ENCODE assay signal across 8 mouse cellular contexts in the genomic region with DNA sequence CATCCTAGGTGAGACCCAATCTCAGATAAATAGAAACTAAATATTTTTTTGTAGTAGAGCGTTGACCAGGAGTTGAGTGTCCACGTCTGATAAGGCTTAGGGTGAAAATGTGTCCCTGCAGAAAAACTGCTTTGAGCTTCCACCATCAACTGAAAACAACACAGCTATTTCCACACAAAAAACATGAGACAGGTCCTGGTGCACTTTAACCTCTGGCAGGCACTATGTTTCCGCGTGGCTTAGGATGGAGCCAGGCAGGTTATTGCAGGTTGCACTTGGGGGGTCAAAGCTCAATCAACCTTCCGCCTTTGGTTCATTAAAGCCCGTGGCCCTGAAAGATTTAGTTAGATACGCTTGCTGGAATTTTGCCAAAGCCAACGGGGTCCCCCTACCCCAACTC. TPM values are rescaled to one million over a fixed set of nuclear protein-coding genes. Genes with fewer than 3 reads are reported as not detected.
DNase-seq lines count a peak whose midpoint lies in the region; ATAC-seq and TF ChIP-seq lines count a peak whose summit lies in the region.
"Had no signal": no experiment of that assay in that cellular context is flagged by ENCODE, and none has a peak within 500 bp of the region (broad histone marks: within the 10 kb centered on the region; RNA-seq: fewer than 3 reads in every experiment).

No protein-coding gene starts in this region.

- H3K4me3 ChIP-seq in midbrain, embryonic 10.5 days = peak overlapping the region; percentile 85
- H3K4me3 ChIP-seq in midbrain, embryonic 16.5 days (ENCODE audit: low read depth, low read length) = no peak overlapping the region
- H3K4me3 ChIP-seq in forebrain, postnatal 0 days (ENCODE audit: low read depth, low read length) = 0 out of 2 replicates have a peak overlapping the region, but pooled peaks have one; percentile 77
- no peak overlapping the region for H3K4me3 ChIP-seq in limb, embryonic 12.5 days (replicated peaks)
- no peak overlapping the region for H3K4me3 ChIP-seq in stomach, embryonic 16.5 days (replicated peaks; ENCODE audit: low read length)
- no peak overlapping the region for H3K4me3 ChIP-seq in left cerebral cortex, adult 2 months

- peaks cover 1% of the 10 kb centered on the region; the same call in 1 of the 2 replicates for H3K36me3 ChIP-seq in midbrain, embryonic 10.5 days
- no peaks in the 10 kb centered on the region for H3K36me3 ChIP-seq in midbrain, embryonic 16.5 days (ENCODE audit: control insufficient read depth, insufficient read depth, low read length)
- no peaks in the 10 kb centered on the region for H3K36me3 ChIP-seq in forebrain, postnatal 0 days (ENCODE audit: insufficient read depth)
- H3K36me3 ChIP-seq in limb, embryonic 12.5 days = peaks cover under 1% of the 10 kb centered on the region; the same call in 1 of the 2 replicates
- no peaks in the 10 kb centered on the region for H3K36me3 ChIP-seq in stomach, embryonic 16.5 days (ENCODE audit: control insufficient read depth, insufficient read depth, low read length)

- intact Hi-C loops in left cerebral cortex, adult 2 months (cut with DNase I) = loop anchor here (2.0 to 5.0 kb wide), 4 partner anchors 168 to 378 kb away; partner anchors contain the start of gene Pebp1

- DNase-seq in midbrain, embryonic 10.5 days (ENCODE audit: low spot score) = no peak
- DNase-seq in forebrain, postnatal 0 days = no peak
- DNase-seq in left cerebral cortex, adult 2 months (ENCODE audit: extremely low spot score in 1 of 2, low spot score in 2 of 2) = no peak
- DNase-seq: cerebellum, adult 18-20 months had no signal

- no peak overlapping the region for H3K9ac ChIP-seq in midbrain, embryonic 16.5 days (ENCODE audit: low read depth, low read length)
- no peak overlapping the region for H3K9ac ChIP-seq in forebrain, postnatal 0 days
- H3K9ac ChIP-seq in limb, embryonic 12.5 days (replicated peaks) = no peak overlapping the region
- H3K9ac ChIP-seq in stomach, embryonic 16.5 days (ENCODE audit: low read length) = no peak overlapping the region

- no peaks in the 10 kb centered on the region for H3K9me3 ChIP-seq in midbrain, embryonic 10.5 days (replicated peaks)
- no peaks in the 10 kb centered on the region for H3K9me3 ChIP-seq in midbrain, embryonic 16.5 days (replicated peaks; ENCODE audit: control insufficient read depth, low read length, poor library complexity, severe bottlenecking)
- H3K9me3 ChIP-seq in forebrain, postnatal 0 days (ENCODE audit: low read length) = no peaks in the 10 kb centered on the region
- H3K9me3 ChIP-seq in limb, embryonic 12.5 days = no peaks in the 10 kb centered on the region
- H3K9me3 ChIP-seq in stomach, embryonic 16.5 days (replicated peaks; ENCODE audit: control insufficient read depth, low read length) = no peaks in the 10 kb centered on the region

- no peak overlapping the region for H3K4me2 ChIP-seq in midbrain, embryonic 16.5 days (ENCODE audit: low read length)
- H3K4me2 ChIP-seq in forebrain, postnatal 0 days (ENCODE audit: low read depth) = peak overlapping the region; percentile 96; the same call in 1 of the 2 replicates
- H3K4me2 ChIP-seq in limb, embryonic 12.5 days = peak overlapping the region; percentile 90; the same call in 1 of the 2 replicates
- H3K4me2 ChIP-seq in stomach, embryonic 16.5 days (ENCODE audit: low read depth, low read length) = peak overlapping the region; percentile 89; the same call in 1 of the 2 replicates

- H3K27ac ChIP-seq in midbrain, embryonic 10.5 days (replicated peaks) = no peak overlapping the region
- no peak overlapping the region for H3K27ac ChIP-seq in midbrain, embryonic 16.5 days (ENCODE audit: low read length)
- H3K27ac ChIP-seq in forebrain, postnatal 0 days (ENCODE audit: low read depth, low read length) = no peak overlapping the region
- H3K27ac ChIP-seq in limb, embryonic 12.5 days = no peak overlapping the region
- H3K27ac ChIP-seq in stomach, embryonic 16.5 days (ENCODE audit: low read length) = no peak overlapping the region
- no peak overlapping the region for H3K27ac ChIP-seq in left cerebral cortex, adult 2 months

- TF ChIP-seq CTCF in forebrain, postnatal 0 days (IDR thresholded peaks at IDR 0.05; ENCODE audit: low read depth) = no peak
- TF ChIP-seq CTCF in left cerebral cortex, adult 2 months (IDR thresholded peaks at IDR 0.05) = no peak

- H3K4me1 ChIP-seq in midbrain, embryonic 10.5 days = peaks cover 40% of the 10 kb centered on the region
- peaks cover 26% of the 10 kb centered on the region for H3K4me1 ChIP-seq in midbrain, embryonic 16.5 days (ENCODE audit: control insufficient read depth, insufficient read depth, low read length)
- H3K4me1 ChIP-seq in forebrain, postnatal 0 days (ENCODE audit: insufficient read depth) = peaks cover 9% of the 10 kb centered on the region; the same call in 1 of the 2 replicates
- H3K4me1 ChIP-seq in limb, embryonic 12.5 days (replicated peaks) = peaks cover 22% of the 10 kb centered on the region
- peaks cover 29% of the 10 kb centered on the region for H3K4me1 ChIP-seq in stomach, embryonic 16.5 days (ENCODE audit: control insufficient read depth, insufficient read depth, low read length)

- no peak for ATAC-seq in midbrain, embryonic 16.5 days
- ATAC-seq in forebrain, postnatal 0 days = no peak
- ATAC-seq in limb, embryonic 12.5 days (ENCODE audit: insufficient number of reproducible peaks, insufficient read depth, low FRiP score, low TSS enrichment, low read depth) = no peak
- no peak for ATAC-seq in stomach, embryonic 16.5 days (ENCODE audit: insufficient read depth, low FRiP score)
- no peak for ATAC-seq in megakaryocyte-erythroid progenitor cell, adult 5-6 weeks (replicated peaks; ENCODE audit: low FRiP score, low TSS enrichment, poor library complexity, severe bottlenecking)

- H3K27me3 ChIP-seq in midbrain, embryonic 10.5 days (ENCODE audit: low read depth, poor library complexity, severe bottlenecking) = peaks cover 23% of the 10 kb centered on the region
- H3K27me3 ChIP-seq in midbrain, embryonic 16.5 days (ENCODE audit: control insufficient read depth, insufficient read depth, low read depth, low read length) = peaks cover 9% of the 10 kb centered on the region
- H3K27me3 ChIP-seq in forebrain, postnatal 0 days (ENCODE audit: insufficient read depth, low read length) = peaks cover 6% of the 10 kb centered on the region; the same call in 1 of the 2 replicates
- H3K27me3 ChIP-seq in limb, embryonic 12.5 days = peaks cover 25% of the 10 kb centered on the region
- H3K27me3 ChIP-seq in stomach, embryonic 16.5 days (ENCODE audit: control insufficient read depth, insufficient read depth, low read length) = no peaks in the 10 kb centered on the region

- 66% methylated on average over 8 of the region's 8 CpGs for WGBS in midbrain, embryonic 10.5 days
- WGBS in midbrain, embryonic 16.5 days = 53% methylated on average over 8 of the region's 8 CpGs
- WGBS in forebrain, postnatal 0 days = 59% methylated on average over 8 of the region's 8 CpGs
- 69% methylated on average over 8 of the region's 8 CpGs for WGBS in limb, embryonic 12.5 days
- 48% methylated on average over 8 of the region's 8 CpGs for WGBS in stomach, embryonic 16.5 days

RNA-seq across cellular contexts. Expression of gene Taok3, which starts 1.1 kb away (rescaled TPM):
- 12.0 and 16.8 TPM in 2 replicates for polyA plus RNA-seq in midbrain, embryonic 10.5 days (2016; fragmentation: Nextera tagmentation; extraction: Ambion mirVana)
- polyA plus RNA-seq in midbrain, embryonic 16.5 days (2015; fragmentation: Nextera tagmentation; extraction: Ambion mirVana) = 67.1 and 69.2 TPM in 2 replicates
- 37.2 TPM in 2 replicates for total RNA-seq in forebrain, postnatal 0 days (2014; rRNA removed)
- 40.8 and 57.6 TPM in 2 replicates for polyA plus RNA-seq in forebrain, postnatal 0 days (2015; fragmentation: Nextera tagmentation; extraction: Ambion mirVana)
- polyA plus RNA-seq in limb, embryonic 12.5 days (2016; fragmentation: Nextera tagmentation; extraction: Ambion mirVana) = 8.0 and 8.5 TPM in 2 replicates
- polyA plus RNA-seq in stomach, embryonic 16.5 days (2015; fragmentation: Nextera tagmentation; extraction: Ambion mirVana) = 33.1 TPM in 2 replicates
- total RNA-seq in left cerebral cortex, adult 2 months (2021) = 10 to 100 TPM; 52.5 to 54.7 TPM
- total RNA-seq in megakaryocyte-erythroid progenitor cell, adult 5-6 weeks (2014; fragmentation: Nextera tagmentation) = 92.8 and 105 TPM in 2 replicates
- total RNA-seq in megakaryocyte-erythroid progenitor cell, adult 5-6 weeks (2017) = 79.4 and 88.0 TPM in 2 replicates

RNA-seq across cellular contexts. Expression of gene Suds3, which starts 2.9 kb away (rescaled TPM):
- 80.6 and 84.5 TPM in 2 replicates for polyA plus RNA-seq in midbrain, embryonic 10.5 days (2016; fragmentation: Nextera tagmentation; extraction: Ambion mirVana)
- 82.3 and 83.6 TPM in 2 replicates for polyA plus RNA-seq in midbrain, embryonic 16.5 days (2015; fragmentation: Nextera tagmentation; extraction: Ambion mirVana)
- 83.5 and 95.9 TPM in 2 replicates for total RNA-seq in forebrain, postnatal 0 days (2014; rRNA removed)
- 75.9 and 76.4 TPM in 2 replicates for polyA plus RNA-seq in forebrain, postnatal 0 days (2015; fragmentation: Nextera tagmentation; extraction: Ambion mirVana)
- polyA plus RNA-seq in limb, embryonic 12.5 days (2016; fragmentation: Nextera tagmentation; extraction: Ambion mirVana) = 106 and 111 TPM in 2 replicates
- polyA plus RNA-seq in stomach, embryonic 16.5 days (2015; fragmentation: Nextera tagmentation; extraction: Ambion mirVana) = 42.7 and 46.2 TPM in 2 replicates
- total RNA-seq in left cerebral cortex, adult 2 months (2021) = 100 to 1,000 TPM; 117 to 141 TPM
- 47.7 and 59.1 TPM in 2 replicates for total RNA-seq in megakaryocyte-erythroid progenitor cell, adult 5-6 weeks (2014; fragmentation: Nextera tagmentation)
- total RNA-seq in megakaryocyte-erythroid progenitor cell, adult 5-6 weeks (2017) = 106 and 110 TPM in 2 replicates

Comparison
In these comparisons a context has a peak if more than half of its experiments do, and no peak if none do; other contexts are left out.
1. H3K4me3 ChIP-seq: peak in midbrain, embryonic 10.5 days (single experiment) and forebrain, postnatal 0 days (single experiment); none in midbrain, embryonic 16.5 days (single experiment), limb, embryonic 12.5 days (single experiment), stomach, embryonic 16.5 days (single experiment) and left cerebral cortex, adult 2 months (single experiment).